Mouse (Mus musculus) left cerebral cortex, postnatal 25 days (tissue): Measurements from ENCODE around the gene Tcf23. TPM values are rescaled to one million over a fixed set of nuclear protein-coding genes. Genes with fewer than 3 reads are reported as not detected.

Source experiments
- DNase-seq, 2 experiments: peaks; one replicate each; pipeline ENCODE4 v3.0.0; 2022; ENCODE audit warnings: low spot score in 2 of 2, mixed read lengths in 1 of 2
- intact Hi-C: fragments of 180-260 bp; cut with DNase I; formaldehyde crosslinking; loops from one replicate; pipeline ENCODE4 v1.15.1; 2025
- total RNA-seq, 2 experiments: library from RNA; stranded (reverse); gene quantifications; 2 replicates each; pipeline ENCODE4 v1.2.3; 2021

Gene Tcf23
- total RNA-seq, 2 experiments from 2014 or later = 0.16 to 0.25 TPM

GRCm38 (mm10) chr5:30944956-30945781 lies 23.3 kb upstream of the Tcf23 start, which contains the start of gene Cgref1:
Cgref1 (minus strand) TSS chr5:30945591.
- intact Hi-C loops = loop anchor here (5.0 kb wide), 1 partner anchor 47 kb away; no protein-coding TSS in a partner anchor
- peak; percentile 76 to 93 for DNase-seq

DNA sequence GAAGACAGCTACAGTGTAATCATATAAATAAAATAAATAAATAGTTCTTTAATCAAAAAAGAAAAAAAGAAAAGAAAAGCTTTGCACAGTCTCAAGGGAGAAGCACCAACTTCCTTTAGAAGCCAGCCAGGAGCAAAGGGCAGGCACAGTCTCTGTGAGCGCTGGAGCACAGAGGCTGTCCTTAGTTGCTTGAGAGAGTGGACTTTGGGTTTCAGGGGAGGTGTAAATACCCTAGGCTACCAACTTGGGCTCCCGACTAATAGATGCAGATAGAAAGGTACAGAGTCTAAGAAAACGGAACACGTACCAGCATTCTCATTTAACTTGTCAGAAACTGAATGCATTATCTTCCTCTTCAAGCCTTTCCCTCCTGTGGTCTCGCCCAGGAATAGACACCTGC lies 19.8 kb upstream of the Tcf23 start:
- DNase-seq = no peak

GRCm38 (mm10) chr5:30949654-30950326 lies 18.7 kb upstream of the Tcf23 start:
- intact Hi-C loops = loop anchor here (5.0 to 10.0 kb wide), 2 partner anchors 43 to 245 kb away; partner anchors contain the start of genes Eif2b4 and Snx17
- peak; percentile 90 to 95 for DNase-seq

More for the DNA sequence above, 19.8 kb upstream of the Tcf23 start:
- intact Hi-C loops = loop anchor here (5.0 kb wide), 1 partner anchor 44 kb away; no protein-coding TSS in a partner anchor

GRCm38 (mm10) chr5:30950451-30950850 lies 18.0 kb upstream of the Tcf23 start:
- intact Hi-C loops = loop anchor here (10.0 kb wide), 1 partner anchor 244 kb away; the partner anchor contains the start of genes Eif2b4 and Snx17
- no peak for DNase-seq

GRCm38 (mm10) chr5:30950922-30951321 lies 17.5 kb upstream of the Tcf23 start:
- intact Hi-C loops = loop anchor here (10.0 kb wide), 1 partner anchor 244 kb away; the partner anchor contains the start of genes Eif2b4 and Snx17
- DNase-seq = no peak

DNA sequence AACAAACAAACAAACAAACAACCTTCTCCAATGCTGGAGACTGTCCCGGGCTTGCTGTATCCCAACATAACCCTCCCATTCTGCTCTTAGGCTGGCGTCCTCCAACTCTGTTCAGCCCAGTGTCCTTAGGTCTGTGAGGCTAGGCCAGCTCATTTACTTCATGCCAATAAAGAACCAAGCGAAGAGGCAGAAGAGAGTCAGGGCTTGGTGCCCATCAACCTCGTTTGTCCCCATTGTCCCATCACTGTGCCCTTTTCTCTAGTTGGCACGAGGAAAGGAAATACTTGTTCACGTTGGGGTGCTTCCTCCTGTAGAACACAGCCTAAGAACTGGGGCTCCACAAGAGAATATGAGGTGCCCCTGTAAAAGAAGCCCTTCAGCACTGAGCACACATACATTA lies 16.8 kb upstream of the Tcf23 start:
- intact Hi-C loops = loop anchor here (10.0 kb wide), 1 partner anchor 243 kb away; the partner anchor contains the start of genes Eif2b4 and Snx17
- DNase-seq = no peak

- DNase-seq = no peak
- intact Hi-C loops = loop anchor here (10.0 kb wide), 1 partner anchor 242 kb away; the partner anchor contains the start of genes Eif2b4 and Snx17
Observed at GRCm38 (mm10) chr5:30952551-30952950, 15.9 kb upstream of the Tcf23 start.

DNA sequence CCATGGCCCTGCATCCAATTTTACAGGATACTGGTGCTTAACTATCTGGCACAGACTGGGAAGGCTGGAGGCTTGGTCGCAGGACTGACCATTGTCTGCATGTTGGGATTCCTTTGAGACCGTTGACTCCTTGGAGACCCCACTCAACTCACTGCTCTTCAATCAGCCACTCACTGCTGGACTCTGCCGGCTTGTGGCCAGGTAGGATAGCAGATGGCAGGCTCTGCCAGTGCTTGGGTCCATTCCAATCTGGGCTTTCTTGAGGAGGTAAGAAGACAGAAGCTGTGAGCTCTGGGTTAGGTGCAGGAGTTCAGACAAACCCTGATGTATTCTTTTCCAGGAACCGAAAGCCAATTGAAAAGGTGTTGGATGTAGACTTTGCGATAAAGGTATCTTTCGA lies 14.4 kb upstream of the Tcf23 start:
- intact Hi-C loops = loop anchor here (10.0 kb wide), 1 partner anchor 241 kb away; the partner anchor contains the start of genes Eif2b4 and Snx17
- DNase-seq = no peak

DNA sequence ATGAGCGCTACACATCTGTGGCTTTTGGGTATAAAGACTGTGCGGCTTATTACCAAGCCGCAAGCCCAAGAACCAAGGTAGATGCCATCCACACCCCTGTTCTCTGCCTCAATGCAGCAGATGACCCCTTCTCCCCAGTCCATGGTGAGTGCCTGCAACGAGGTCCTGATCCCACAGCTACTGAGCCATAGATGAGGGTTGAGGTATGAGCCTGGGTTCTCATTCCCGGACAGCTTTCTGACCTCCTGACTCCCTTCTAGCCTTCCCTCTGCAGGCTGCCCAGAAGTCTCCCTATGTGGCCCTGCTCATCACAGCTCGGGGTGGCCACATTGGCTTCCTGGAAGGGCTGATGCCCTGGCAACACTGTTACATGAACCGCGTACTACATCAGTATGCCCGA lies 13.9 kb upstream of the Tcf23 start:
- intact Hi-C loops = loop anchor here (10.0 kb wide), 1 partner anchor 240 kb away; the partner anchor contains the start of genes Eif2b4 and Snx17
- no peak for DNase-seq

GRCm38 (mm10) chr5:30955751-30956150 lies 12.7 kb upstream of the Tcf23 start:
- DNase-seq = no peak
- intact Hi-C loops = loop anchor here (10.0 kb wide), 1 partner anchor 239 kb away; the partner anchor contains the start of genes Eif2b4 and Snx17

DNA sequence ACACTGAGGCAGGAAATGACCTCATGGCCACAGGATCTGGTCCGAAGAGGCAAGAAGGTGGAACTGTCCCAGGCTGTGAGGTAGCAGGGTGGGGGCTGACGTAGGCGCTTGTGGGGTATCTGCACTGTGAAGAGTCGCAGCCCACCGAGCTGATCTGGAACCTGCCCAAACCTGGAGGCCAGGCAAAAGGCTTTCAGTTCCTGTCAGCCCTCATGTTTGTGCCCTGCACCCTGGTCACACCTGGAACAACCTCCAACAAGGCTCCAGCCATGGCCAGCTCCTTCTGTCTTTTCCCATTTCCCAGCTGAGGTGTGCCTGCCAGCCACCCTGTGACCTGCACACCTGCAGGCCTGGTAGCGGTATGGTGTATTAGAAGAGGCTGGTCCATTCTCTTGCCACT lies 10.6 kb upstream of the Tcf23 start:
- intact Hi-C loops = loop anchor here (10.0 kb wide), 1 partner anchor 237 kb away; the partner anchor contains the start of genes Eif2b4 and Snx17

GRCm38 (mm10) chr5:30959198-30959854 lies 9.1 kb upstream of the Tcf23 start:
- DNase-seq = no peak
- intact Hi-C loops = loop anchor here (10.0 kb wide), 1 partner anchor 235 kb away; the partner anchor contains the start of genes Eif2b4 and Snx17

More for the DNA sequence above, 10.6 kb upstream of the Tcf23 start:
- DNase-seq = no peak

- intact Hi-C loops = loop anchor here (2.0 to 10.0 kb wide), 3 partner anchors 89 to 335 kb away; partner anchors contain the start of genes Atraid, Eif2b4, Fndc4 and Gckr
- peak; percentile 99 for DNase-seq
Observed at GRCm38 (mm10) chr5:30959966-30960501, 8.4 kb upstream of the Tcf23 start, which contains the start of gene Preb. Preb (minus strand) TSS chr5:30960361.

DNA sequence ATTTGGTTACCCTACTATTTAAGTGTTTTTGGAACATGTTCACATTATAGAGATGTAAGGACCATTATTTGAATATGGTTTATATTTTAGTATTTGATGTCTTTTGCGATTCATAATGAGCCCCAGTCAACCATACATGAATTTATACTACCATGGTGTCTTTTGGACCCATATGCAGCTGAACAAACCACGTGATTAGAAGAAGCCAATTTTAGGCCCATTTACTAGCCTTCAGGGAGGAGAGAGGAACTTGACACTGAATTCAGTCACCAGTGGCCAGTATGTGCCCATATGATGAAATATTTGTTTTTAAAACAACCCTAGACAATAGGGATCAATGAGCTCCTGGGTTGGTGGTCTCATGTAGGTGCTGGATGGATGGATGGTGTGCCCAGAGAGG lies 7.6 kb upstream of the Tcf23 start:
- intact Hi-C loops = loop anchor here (2.0 to 10.0 kb wide), 2 partner anchors 88 to 334 kb away; partner anchors contain the start of genes Atraid, Fndc4, Gckr and Ift172
- DNase-seq = no peak

DNA sequence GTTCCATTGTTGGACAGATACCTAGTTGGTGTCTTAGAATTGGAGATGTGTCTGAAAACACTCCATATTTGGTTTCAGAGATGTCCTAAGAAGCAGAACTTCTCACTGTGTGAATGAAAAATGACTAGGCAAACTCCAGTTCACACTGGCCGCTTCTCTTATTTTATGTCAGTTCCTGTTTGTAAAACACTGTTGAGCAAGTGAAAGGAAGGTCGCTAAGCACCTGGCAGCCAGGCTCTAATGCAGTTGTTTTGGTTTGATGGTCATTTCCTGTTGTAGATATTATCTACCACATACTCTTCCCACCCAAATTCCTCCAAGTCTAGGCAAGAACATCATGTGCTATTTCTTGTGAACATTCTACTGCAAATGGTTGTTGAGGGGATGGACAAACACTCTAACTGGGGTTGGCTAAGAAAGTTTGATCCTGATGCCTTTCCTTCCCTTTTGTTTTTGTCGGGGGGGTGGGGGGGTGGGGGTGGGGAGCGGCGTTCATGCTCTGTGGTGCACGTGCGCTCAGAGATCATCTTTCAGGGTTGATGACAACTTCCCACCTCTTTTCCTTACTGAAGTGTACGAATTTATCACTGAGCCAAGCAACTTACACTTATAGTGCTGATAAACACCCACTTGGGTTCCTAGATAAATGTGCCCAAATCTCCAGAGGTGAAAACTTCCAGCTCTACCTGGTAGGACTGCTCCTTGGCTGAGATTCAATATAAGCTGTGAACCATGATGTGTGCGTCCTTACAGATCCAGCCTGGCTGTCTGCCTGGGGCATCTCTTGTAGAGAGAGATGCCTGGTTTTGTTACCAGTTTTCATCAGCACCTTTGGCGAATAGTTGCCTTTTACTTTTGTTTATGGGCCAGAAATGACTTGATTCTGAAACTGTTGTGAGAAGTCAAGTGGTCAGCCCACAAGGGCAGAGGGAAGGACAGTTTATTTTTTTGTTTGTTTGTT lies 6.6 kb upstream of the Tcf23 start:
- DNase-seq = no peak
- intact Hi-C loops = loop anchor here (2.0 to 10.0 kb wide), 2 partner anchors 87 to 333 kb away; partner anchors contain the start of genes Atraid, Fndc4, Gckr and Ift172

GRCm38 (mm10) chr5:30963916-30964315 lies 4.5 kb upstream of the Tcf23 start:
- DNase-seq = no peak
- intact Hi-C loops = loop anchor here (10.0 kb wide), 1 partner anchor 331 kb away; the partner anchor contains the start of genes Fndc4, Gckr and Ift172

DNA sequence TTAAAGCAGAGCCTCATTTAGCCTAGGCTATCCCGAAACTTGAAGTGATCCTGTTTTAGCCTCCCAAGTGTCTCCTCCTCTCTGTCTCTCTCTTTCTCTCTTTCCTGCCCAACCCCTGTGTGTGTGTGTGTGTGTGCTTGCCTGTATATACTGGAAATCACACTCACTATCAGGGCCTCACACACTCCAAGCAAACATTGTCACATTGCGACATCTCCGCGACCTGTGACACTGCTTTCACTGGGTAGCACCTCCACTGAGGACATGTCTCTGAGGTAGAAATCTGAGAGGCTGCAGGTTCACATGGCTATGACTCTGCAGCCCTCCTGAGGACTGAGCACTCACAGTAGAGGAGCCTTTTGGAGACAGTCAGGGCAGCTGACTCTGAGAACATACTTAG lies 2.3 kb upstream of the Tcf23 start:
- intact Hi-C loops = loop anchor here (10.0 kb wide), 1 partner anchor 329 kb away; the partner anchor contains the start of genes Fndc4, Gckr and Ift172
- no peak for DNase-seq
